Mouse (Mus musculus): ENCODE data around the gene Kcng1. TPM values are rescaled to one million over a fixed set of nuclear protein-coding genes. Genes with fewer than 3 reads are reported as not detected.

Gene Kcng1
- total and polyA plus RNA-seq, 3 experiments = not detected

- Histone ChIP-seq H3K4me1 (ENCODE audit: control insufficient read depth in 1 of 2, insufficient read depth in 2 of 2, low read length in 2 of 2) (peaks cover 3 to 10% of the 10 kb centered on the region in 2 experiments), H3K27me3 (ENCODE audit: control insufficient read depth in 1 of 2, insufficient read depth in 2 of 2, low read length in 2 of 2) (no peaks in the 10 kb centered on the region), H3K36me3 (ENCODE audit: control insufficient read depth in 1 of 2, insufficient read depth in 2 of 2, low read length in 2 of 2) (peaks cover 10 to 17% of the 10 kb centered on the region in 2 experiments), H3K79me2 (ENCODE audit: control insufficient read depth, insufficient read depth, low read length, poor library complexity) (peaks cover 38% of the 10 kb centered on the region), H3K4me3 (ENCODE audit: control insufficient read depth in 1 of 2, insufficient read depth in 1 of 2, low read depth in 2 of 2, low read length in 2 of 2) (peak overlapping the region; percentile 93 to 95; a peak in 3 of 4 replicates), H3K27ac (ENCODE audit: control insufficient read depth, low read depth, low read length) (peak overlapping the region; percentile 84; the same call in 1 of the 2 replicates), H3K9ac (ENCODE audit: control insufficient read depth, low read depth, low read length, poor library complexity, severe bottlenecking) (peak overlapping the region; percentile 96), H3K9me3 (replicated peaks; ENCODE audit: insufficient read depth, low read length) (no peaks in the 10 kb centered on the region)
- TF ChIP-seq RCOR1 (IDR thresholded peaks at IDR 0.05; ENCODE audit: low read depth, low read length) (no peak), NRF1 (IDR thresholded peaks at IDR 0.05; ENCODE audit: insufficient read depth, low read depth, low read length, poor library complexity, severe bottlenecking) (peak; percentile 36; the same call in 1 of the 2 replicates), TCF12 (IDR thresholded peaks at IDR 0.05; ENCODE audit: low read depth, low read length) (no peak), ETS1 (IDR thresholded peaks at IDR 0.05; ENCODE audit: low read depth, low read length) (no peak), POLR2A (IDR thresholded peaks at IDR 0.05; ENCODE audit: control insufficient read depth in 1 of 2, insufficient read depth in 1 of 2, low read depth in 1 of 2, low read length in 2 of 2, poor library complexity in 1 of 2) (0 out of 4 replicates have a peak, but pooled peaks of 1 of the 2 experiments have one; percentile 9), TAL1 (IDR thresholded peaks at IDR 0.05; ENCODE audit: low read length) (no peak), MAX (IDR thresholded peaks at IDR 0.05; ENCODE audit: low read length) (no peak)
- DNase-seq (ENCODE audit: low read depth, low spot score) = no peak
Observed at GRCm38 (mm10) chr2:168230773-168231470, 50.6 kb downstream of the Kcng1 start.

GRCm38 (mm10) chr2:168230026-168230728 is 51.4 kb downstream of the Kcng1 start, which contains the start of the genes Gm20716, Dpm1 and Mocs3:
Gene Gm20716, minus strand, starts transcription at chr2:168230364.
Gene Dpm1, minus strand, starts transcription at chr2:168230591.
Gene Mocs3, plus strand, starts transcription at chr2:168230622.
- Histone ChIP-seq H3K27ac (ENCODE audit: control insufficient read depth, low read depth, low read length) (peak within 1 kb of the TSS; percentile 84), H3K9me3 (replicated peaks; ENCODE audit: insufficient read depth, low read length) (no peaks in the 10 kb centered on the region), H3K9ac (ENCODE audit: control insufficient read depth, low read depth, low read length, poor library complexity, severe bottlenecking) (peak within 1 kb of the TSS; percentile 96), H3K4me3 (ENCODE audit: control insufficient read depth in 1 of 2, insufficient read depth in 1 of 2, low read depth in 2 of 2, low read length in 2 of 2) (peak within 1 kb of the TSS; percentile 93 to 95), H3K36me3 (ENCODE audit: control insufficient read depth in 1 of 2, insufficient read depth in 2 of 2, low read length in 2 of 2) (peaks cover 12 to 17% of the 10 kb centered on the region in 2 experiments), H3K79me2 (ENCODE audit: control insufficient read depth, insufficient read depth, low read length, poor library complexity) (peaks cover 38% of the 10 kb centered on the region), H3K4me1 (ENCODE audit: control insufficient read depth in 1 of 2, insufficient read depth in 2 of 2, low read length in 2 of 2) (peaks cover 3 to 10% of the 10 kb centered on the region in 2 experiments), H3K27me3 (ENCODE audit: control insufficient read depth in 1 of 2, insufficient read depth in 2 of 2, low read length in 2 of 2) (no peaks in the 10 kb centered on the region)
- DNase-seq (ENCODE audit: low read depth, low spot score) = peak; percentile 92
- TF ChIP-seq ZC3H11A (IDR thresholded peaks at IDR 0.05; ENCODE audit: low read depth, low read length) (no peak), UBTF (IDR thresholded peaks at IDR 0.05; ENCODE audit: borderline replicate concordance, insufficient read depth, low read depth, low read length) (no peak), MXI1 (IDR thresholded peaks at IDR 0.05; ENCODE audit: low read depth, low read length) (peak; percentile 81), RCOR1 (IDR thresholded peaks at IDR 0.05; ENCODE audit: low read depth, low read length) (no peak), MYB (IDR thresholded peaks at IDR 0.05; ENCODE audit: low read depth, low read length) (no peak), MAZ (IDR thresholded peaks at IDR 0.05; ENCODE audit: low read depth, low read length) (no peak), RAD21 (IDR thresholded peaks at IDR 0.05; ENCODE audit: low read depth, low read length) (no peak), MYC (IDR thresholded peaks at IDR 0.05; ENCODE audit: low read depth, low read length) (0 out of 2 replicates have a peak, but pooled peaks have one; percentile 25), GATA1 (IDR thresholded peaks at IDR 0.05; ENCODE audit: low read depth, low read length) (no peak), TAL1 (IDR thresholded peaks at IDR 0.05; ENCODE audit: low read length) (no peak), USF1 (IDR thresholded peaks at IDR 0.05; ENCODE audit: low read depth, low read length) (no peak), MEF2A (IDR thresholded peaks at IDR 0.05; ENCODE audit: extremely low read depth, insufficient replicate concordance, low read depth, low read length, poor library complexity, severe bottlenecking) (no peak), MAX (IDR thresholded peaks at IDR 0.05; ENCODE audit: low read length) (peak; percentile 56; the same call in 1 of the 2 replicates), POLR2AphosphoS5 (IDR thresholded peaks at IDR 0.05; ENCODE audit: borderline replicate concordance, low read depth, low read length) (no peak), USF2 (IDR thresholded peaks at IDR 0.05; ENCODE audit: borderline replicate concordance in 1 of 2, insufficient read depth in 1 of 2, low read depth in 1 of 2, low read length in 2 of 2) (no peak), TCF12 (IDR thresholded peaks at IDR 0.05; ENCODE audit: low read depth, low read length) (peak; percentile 54; the same call in 1 of the 2 replicates), POLR2AphosphoS2 (IDR thresholded peaks at IDR 0.05; ENCODE audit: low read length) (peak; percentile 92), ELF1 (IDR thresholded peaks at IDR 0.05; ENCODE audit: low read depth, low read length) (peak; percentile 68), ETS1 (IDR thresholded peaks at IDR 0.05; ENCODE audit: low read depth, low read length) (no peak), BHLHE40 (IDR thresholded peaks at IDR 0.05; ENCODE audit: borderline replicate concordance, low read depth, low read length) (no peak; the same call in 1 of the 2 replicates), GABPA (IDR thresholded peaks at IDR 0.05; ENCODE audit: low read depth, low read length) (no peak), ZKSCAN1 (IDR thresholded peaks at IDR 0.05; ENCODE audit: low read depth, low read length) (no peak), HCFC1 (IDR thresholded peaks at IDR 0.05; ENCODE audit: low read depth, low read length) (peak; percentile 85), NELFE (IDR thresholded peaks at IDR 0.05; ENCODE audit: low read depth, low read length) (peak; percentile 94)
